Mouse (Mus musculus): Measurements from ENCODE around the gene Cdca7l.
"Not testable (repeated sequence)": the region's sequence is repeated elsewhere in the genome, so short reads cannot be mapped to it uniquely, and the experiment has no call there.

Gene Cdca7l

DNA sequence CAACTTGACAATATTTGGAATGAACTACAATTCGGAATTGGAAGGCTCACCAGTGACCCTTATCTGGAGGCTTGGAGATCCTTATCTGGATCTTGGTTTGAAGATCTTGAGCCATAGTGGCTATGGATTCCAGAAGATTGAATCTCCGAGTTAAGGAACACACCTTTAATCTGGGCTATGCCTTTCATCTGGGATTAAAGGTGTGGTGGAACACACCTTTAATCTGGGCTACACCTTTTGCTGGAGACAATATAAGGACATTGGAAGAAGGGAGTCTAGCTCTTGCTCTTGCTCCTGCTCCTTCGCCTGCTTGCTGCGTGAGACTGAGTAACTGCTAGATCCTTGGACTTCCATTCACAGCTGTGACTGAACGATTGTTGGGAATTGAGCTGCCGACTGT, at the start of gene Cdca7l:
TSS of gene Cdca7l (plus strand) at position 301 of the 400 bp plus-strand sequence.
- not testable (repeated sequence) for DNase-seq (ENCODE audit: low spot score)

DNA sequence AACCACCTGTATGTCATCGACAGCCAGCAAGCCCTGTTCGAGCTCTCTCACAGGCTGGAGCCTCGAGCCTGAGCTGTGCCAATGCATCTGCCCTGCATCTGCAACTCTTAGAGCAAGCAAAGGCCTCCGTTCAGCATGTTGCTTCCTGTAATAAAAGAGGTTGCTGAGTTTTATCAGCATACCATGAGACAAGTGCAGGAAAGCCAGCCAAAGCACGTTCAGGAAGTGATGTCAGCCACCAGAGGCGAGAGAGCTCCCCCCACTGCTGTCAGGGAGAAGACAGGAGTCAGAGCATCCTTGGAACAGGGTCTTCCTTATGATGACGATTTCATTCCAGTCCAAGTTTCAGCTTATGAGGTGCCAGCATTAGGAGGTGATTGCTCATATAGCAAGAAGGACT, 48.1 kb upstream of the Cdca7l start:
- no peak for DNase-seq (ENCODE audit: low spot score)

DNA sequence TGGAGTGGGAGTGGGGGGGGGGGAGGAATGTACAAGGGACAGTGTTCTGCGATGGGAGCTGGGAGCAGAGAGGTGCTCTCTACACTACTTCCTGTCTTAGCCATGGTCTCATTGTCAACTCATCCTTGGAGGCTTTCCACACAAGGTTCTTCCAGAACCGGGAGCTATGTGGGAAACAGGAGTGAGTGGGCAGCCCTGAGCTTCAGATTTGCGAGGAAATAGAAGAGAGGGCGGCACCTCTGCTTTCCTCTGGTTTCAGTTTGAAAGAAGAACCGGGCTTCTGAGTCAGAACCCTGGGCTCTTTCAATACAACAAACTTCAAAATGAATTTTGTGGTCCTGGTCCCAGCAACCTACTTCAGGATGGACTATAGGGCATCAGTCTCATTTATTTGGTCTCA, 43.7 kb upstream of the Cdca7l start:
- no peak for DNase-seq (ENCODE audit: low spot score)

GRCm38 (mm10) chr12:117760846-117761245, 43.2 kb upstream of the Cdca7l start:
- DNase-seq (ENCODE audit: low spot score) = no peak

DNA sequence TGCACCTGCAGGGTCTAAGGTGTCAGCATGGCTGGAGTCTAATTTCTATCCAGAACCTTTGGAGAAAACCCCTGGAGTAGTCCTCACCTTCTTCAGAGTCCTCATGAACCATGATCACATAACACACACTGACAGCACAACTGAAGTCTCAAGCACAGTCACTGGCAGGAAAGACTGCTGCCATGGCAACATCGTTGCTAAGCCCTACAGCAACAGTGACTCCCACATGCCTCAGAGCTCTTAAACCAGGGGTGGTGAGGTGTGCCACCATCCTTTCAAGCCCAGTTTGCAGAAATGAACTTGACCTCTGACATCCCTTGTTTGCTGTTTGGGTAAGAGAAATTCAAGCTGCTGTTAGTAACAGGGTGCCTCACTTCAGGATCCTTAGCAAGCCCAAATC, 42.4 kb upstream of the Cdca7l start:
- DNase-seq (ENCODE audit: low spot score) = no peak

DNA sequence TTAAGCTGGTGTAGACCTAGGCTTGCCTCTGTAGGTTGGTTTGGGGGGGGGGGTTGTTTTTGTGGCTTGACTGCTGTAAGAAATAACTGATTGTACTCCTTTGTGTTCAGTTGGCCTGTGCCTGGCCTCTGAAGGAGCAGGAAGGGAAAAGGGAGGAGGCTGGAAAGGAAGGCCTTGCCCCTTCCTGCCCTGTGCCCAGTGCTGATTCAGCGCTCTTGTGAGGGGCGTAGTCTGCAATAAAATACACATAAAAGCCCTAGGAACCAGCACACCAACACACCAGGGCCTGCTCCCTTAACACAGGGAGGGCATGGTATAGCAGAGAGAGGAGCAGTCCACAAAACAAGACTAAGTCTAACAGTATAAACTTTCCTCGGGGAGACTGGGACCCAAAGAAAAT, 40.8 kb upstream of the Cdca7l start:
- no peak for DNase-seq (ENCODE audit: low spot score)

GRCm38 (mm10) chr12:117764839-117765238, 39.2 kb upstream of the Cdca7l start:
- DNase-seq (ENCODE audit: low spot score) = peak; percentile 91

DNA sequence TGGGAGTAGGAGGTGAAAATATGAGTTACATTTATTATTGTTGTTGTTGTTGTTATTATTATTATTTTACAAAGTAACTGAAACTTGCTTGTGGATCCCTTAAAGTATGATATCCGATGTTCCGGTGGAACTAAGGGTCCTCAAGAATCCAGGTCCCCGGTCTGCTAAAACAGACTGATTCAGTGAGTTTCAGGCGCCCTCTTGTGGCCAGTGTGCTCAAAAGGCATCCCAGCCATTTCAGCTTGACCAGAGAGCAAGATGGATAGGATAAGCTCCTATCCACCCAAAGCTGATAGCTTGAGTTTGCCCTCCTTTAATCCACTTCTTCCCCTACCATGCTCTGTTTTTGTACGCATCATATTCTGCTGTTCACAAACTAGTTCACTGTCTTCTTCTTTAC, 35.0 kb upstream of the Cdca7l start:
- peak; percentile 69 for DNase-seq (ENCODE audit: low spot score)

DNA sequence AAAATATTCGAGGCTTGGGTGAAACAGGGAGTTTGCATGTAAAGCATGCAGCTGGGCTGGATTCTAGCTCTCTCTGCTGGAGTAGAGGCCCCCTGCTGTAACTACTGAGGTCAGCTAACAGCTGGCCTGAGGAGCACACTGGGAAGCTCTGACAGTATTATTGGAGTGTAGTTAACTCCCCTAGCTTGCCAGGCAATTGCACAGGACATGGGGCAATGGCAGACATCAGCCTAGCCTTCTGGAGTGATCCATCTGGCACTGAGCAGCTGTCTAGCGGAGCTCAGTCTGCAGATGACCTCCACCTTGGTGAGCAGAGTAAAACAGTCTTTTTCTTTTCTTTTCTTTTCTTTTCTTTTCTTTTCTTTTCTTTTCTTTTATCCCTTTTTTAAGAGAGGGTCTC, 33.9 kb upstream of the Cdca7l start:
- no peak for DNase-seq (ENCODE audit: low spot score)

DNA sequence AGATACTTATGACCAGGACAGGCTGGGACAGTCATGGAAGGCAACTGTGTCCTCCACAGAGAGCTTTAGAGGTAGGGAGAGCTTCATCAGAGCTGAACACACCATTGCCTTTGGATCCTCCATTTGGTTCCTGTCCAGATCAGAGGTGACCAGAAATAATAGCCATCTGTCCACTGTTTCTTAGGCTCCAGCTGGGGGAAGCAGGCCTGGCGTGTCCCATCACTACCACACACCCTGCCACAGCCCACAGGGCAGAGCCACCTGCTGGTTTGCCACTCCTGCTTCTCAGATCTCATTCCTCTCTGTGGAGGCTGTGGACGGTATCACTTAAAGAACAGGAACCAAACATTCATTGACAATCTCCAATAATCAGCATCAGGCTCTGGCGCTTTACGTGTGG, 32.9 kb upstream of the Cdca7l start:
- no peak for DNase-seq (ENCODE audit: low spot score)

DNA sequence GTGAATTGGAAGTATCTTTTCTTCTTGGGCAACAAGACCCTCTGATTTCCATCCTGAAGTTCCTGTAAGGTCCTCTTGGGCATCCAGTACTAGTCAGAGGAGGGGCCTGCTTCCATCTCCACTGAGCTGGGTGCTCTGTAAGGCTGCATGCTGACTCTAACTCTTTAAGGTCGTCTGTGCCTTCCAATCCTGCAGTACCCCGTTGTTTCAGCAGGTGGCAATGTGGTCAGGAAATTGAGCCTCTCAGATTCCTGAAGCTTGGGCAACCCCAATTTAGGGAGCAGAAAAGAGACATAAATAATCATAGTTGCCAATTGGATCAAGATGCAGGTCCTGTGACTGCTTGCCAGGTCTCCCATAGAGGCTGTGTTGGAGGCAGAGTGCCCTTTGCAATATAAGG, 31.5 kb upstream of the Cdca7l start:
- DNase-seq (ENCODE audit: low spot score) = peak; percentile 65

GRCm38 (mm10) chr12:117776841-117777240, 27.2 kb upstream of the Cdca7l start:
- no peak for DNase-seq (ENCODE audit: low spot score)

DNA sequence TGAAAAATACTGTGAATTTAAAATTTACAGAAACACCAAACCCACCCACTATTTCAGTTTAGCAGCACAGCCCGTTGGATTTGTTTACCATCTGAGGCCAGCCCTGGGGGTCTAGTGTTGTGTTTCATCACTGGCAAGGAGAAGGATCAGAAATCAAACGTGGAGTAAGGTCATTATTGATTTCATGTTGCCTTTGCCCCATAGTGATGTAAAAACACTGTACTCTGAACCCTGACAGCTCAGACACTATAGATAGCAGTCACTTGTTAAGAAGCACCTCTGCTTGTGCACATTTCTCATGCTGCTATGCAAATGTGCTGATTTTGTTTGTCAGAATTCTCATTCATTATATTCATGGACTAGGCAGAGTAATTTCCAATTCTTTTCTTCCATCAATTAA, 22.7 kb upstream of the Cdca7l start:
- no peak for DNase-seq (ENCODE audit: low spot score)

DNA sequence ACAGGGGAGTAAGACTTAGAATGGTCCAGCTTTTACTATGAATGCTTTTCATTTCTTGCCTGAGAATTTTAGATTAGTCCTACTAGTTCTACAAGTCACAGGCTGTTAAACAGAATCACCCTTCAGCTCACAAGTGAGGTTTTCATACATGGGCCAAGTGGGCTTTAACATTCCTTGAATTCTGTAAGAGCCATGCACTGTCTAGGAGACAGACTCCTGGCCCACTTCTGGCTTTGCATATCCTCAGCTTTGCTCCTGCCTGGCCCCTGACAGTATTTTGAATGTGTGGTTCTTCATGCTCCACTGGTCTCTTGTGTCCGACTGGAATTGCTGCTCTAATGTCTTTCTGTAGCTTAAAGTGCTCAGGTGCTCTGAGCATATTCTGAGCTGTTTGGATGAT, 20.7 kb upstream of the Cdca7l start:
- DNase-seq (ENCODE audit: low spot score) = no peak

DNA sequence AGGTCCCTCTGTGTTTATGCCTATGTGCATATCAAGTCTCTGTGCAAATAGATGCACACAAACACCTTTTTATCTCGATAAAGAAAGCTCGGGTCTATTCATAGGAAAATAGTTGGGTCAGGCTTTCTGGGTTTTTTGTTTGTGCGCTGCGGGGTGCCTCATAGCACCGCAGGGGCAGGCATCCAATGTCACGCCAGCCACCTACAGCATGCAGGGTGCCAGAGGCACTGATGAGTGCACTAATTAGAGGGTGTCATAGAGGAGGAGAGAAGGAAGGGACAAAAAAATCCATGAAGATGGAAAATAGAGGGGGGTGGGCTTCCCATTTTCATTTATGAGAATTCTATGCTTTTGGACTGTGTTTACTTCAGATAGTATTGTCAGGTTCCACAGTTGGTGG, 17.5 kb upstream of the Cdca7l start:
- DNase-seq (ENCODE audit: low spot score) = no peak

- no peak for DNase-seq (ENCODE audit: low spot score)
These were observed 15.5 kb upstream of the Cdca7l start for GRCm38 (mm10) chr12:117788513-117789011.

- no peak for DNase-seq (ENCODE audit: low spot score)
These were observed 15.1 kb upstream of the Cdca7l start for GRCm38 (mm10) chr12:117789017-117789416.

DNA sequence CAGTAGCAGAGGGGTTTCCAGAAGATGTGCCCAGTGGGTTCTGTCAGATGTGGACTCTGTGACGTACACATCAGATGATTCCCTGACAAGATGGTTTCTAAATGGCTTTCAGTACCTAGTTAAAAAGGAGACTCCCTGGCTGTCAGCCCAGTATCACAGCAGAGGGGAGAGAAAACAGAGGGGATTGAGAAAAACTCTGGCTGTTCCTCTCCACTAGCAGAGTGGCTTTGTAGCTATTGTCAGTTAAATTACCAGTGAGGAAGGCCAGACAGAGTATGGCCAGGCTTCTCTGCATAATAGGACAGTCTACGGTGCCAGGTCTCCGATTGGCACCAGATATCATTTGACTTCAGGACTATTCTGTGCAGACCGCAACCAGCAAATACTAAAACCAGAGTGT, 8.8 kb upstream of the Cdca7l start:
- DNase-seq (ENCODE audit: low spot score) = no peak

- DNase-seq (ENCODE audit: low spot score) = no peak
These were observed 1.5 kb downstream of the Cdca7l start for GRCm38 (mm10) chr12:117805576-117805975.

- DNase-seq (ENCODE audit: low spot score) = no peak
These were observed 1.9 kb downstream of the Cdca7l start for GRCm38 (mm10) chr12:117806007-117806451.

GRCm38 (mm10) chr12:117806470-117806869, 2.4 kb downstream of the Cdca7l start:
- DNase-seq (ENCODE audit: low spot score) = no peak

DNA sequence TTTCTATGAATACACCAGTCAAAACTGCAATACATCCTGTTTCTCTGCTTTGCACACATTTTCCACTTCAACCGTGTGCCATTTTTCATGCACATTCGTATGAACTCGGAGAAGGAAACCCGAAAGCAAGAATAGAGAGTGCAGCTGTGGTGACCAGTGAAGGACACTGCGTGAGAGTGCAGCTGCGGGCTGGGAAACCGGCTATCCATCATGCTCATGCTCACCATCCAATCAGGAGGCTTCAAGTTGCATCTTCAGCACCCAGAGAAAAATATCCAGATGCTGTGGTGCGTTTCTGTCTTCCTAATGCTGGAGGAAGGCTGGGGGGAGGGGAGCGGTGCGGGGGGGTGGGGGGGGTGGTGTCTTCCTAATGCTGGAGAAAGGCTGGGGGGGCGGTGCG, 3.5 kb downstream of the Cdca7l start:
- DNase-seq (ENCODE audit: low spot score) = no peak

- DNase-seq (ENCODE audit: low spot score) = no peak
These were observed 4.6 kb downstream of the Cdca7l start for GRCm38 (mm10) chr12:117808355-117809326.
